Mouse (Mus musculus): Measurements from ENCODE around the gene 4933428G20Rik.

Gene 4933428G20Rik

GRCm38 (mm10) chr11:97505784-97506183, 5.6 kb upstream of the 4933428G20Rik start:
- DNase-seq (ENCODE audit: low read depth): no peak

DNA sequence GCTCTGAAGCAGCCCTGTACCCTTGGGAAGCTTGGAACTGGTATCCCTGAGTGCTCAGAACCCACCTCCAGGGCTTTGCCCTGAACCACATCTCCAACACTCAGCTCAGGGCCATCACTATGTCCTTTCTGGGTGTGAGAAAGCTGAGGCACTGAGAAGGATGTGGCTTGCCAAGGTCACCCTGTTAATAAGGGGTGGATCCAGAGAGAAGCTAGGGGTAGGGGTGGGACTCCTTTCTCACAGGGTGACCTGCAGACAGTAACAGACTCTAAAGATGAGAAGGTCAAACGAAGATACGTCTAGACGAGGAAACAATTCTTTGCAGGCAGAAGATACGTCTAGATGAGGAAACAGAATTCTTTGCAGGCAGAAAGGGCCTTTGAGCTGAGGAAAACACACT, 2.7 kb upstream of the 4933428G20Rik start:
- DNase-seq (ENCODE audit: low read depth): no peak

DNA sequence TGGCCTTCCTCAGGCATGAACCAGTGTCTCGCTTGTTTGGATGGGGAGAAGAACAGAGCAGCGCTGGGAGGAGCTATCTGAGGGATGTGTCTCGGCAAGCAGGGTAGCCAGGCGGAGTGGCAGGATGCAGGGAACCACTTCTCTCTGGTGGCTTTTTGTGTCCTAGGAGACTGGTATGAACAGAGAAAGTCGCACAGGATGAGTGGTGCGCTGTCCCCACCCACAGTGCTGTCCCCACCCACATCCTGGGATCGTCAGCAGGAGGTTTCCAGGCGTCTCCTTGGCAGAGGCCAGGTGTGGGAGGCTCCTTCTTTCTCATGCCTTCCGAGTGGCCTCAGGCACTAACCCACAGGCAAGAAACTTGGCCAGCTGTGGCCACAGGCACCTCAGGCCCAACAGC, 2.2 kb upstream of the 4933428G20Rik start:
- DNase-seq (ENCODE audit: low read depth): no peak

DNA sequence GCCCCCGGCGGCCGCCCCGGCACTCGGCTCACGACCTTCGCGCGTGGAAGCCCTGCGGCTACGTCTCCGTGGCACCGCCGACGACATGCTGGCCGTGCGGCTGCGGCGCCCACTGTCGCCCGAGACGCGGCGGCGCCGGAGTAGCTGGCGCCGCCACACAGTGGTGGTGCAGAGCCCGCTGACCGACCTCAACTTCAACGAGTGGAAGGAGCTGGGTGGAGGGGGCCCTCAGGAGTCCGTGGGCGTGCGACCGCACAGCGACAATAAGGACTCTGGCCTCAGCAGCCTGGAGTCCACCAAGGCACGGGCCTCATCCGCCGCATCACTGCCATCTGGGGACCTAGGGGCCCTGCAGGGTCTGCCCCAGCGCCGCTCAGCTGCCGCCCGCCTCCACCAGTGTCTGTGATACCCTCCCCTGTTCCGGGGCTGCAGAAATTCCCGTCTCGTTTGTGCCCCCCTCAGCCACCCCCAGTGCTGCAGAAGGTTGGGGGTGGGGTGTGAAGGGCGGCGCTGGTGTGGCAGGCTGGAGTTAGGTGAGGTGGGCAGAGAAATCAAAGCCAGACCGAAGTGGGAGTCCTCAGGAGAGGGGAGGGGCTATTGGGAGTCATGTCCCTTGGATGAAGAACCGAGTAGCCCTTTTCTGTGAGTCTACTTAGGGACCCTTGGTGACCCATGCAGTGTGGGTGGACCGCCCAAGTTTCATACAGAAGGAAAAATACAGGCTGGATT, 744 bp upstream of the 4933428G20Rik start:
- no peak for DNase-seq (ENCODE audit: low read depth)

GRCm38 (mm10) chr11:97497543-97497942, 2.6 kb downstream of the 4933428G20Rik start:
- DNase-seq (ENCODE audit: low read depth): no peak

GRCm38 (mm10) chr11:97492836-97493235, 7.3 kb downstream of the 4933428G20Rik start:
- no peak for DNase-seq (ENCODE audit: low read depth)

DNA sequence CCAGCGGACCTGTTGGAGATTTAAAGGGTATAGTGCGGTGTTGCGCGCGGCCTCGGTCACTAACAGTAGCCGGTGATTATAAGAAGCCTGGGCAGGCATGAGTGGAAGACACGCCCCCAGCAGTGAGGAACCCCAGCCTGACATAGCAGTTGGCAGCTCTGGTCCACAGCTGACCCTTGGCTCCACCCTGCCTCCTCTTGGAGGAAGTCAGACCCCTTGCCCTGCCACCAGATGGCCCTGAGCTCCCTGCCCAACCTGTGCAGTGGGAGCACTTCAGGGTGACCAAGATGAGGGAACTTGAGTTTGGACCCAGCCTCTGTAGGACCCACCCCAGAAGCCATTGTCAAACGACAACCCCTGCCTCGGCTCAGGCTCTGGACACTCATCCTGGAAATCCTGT, 8.5 kb downstream of the 4933428G20Rik start:
- no peak for DNase-seq (ENCODE audit: low read depth)

GRCm38 (mm10) chr11:97489589-97490324, 10.4 kb downstream of the 4933428G20Rik start:
- DNase-seq (ENCODE audit: low read depth): peak; percentile 87

DNA sequence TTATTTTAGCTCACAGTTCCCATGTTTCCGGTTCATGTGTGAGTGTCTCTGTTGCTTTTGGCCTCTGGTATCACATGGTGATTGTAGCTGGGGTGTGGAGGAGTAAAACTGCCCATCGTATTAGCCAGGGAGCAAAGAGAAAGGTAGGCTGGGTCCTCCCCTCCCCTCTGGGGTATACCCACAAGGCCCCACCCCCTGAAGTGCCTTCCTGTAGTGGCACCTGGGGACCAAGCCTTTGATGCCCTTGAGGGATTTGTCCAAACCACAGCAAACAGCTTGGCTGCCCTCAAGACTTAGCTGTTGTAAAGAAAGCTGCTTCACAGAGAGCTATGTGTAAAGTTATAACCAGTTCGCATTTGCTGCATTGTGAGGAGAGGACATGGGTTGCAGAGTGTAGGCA, 12.5 kb downstream of the 4933428G20Rik start:
- no peak for DNase-seq (ENCODE audit: low read depth)

DNA sequence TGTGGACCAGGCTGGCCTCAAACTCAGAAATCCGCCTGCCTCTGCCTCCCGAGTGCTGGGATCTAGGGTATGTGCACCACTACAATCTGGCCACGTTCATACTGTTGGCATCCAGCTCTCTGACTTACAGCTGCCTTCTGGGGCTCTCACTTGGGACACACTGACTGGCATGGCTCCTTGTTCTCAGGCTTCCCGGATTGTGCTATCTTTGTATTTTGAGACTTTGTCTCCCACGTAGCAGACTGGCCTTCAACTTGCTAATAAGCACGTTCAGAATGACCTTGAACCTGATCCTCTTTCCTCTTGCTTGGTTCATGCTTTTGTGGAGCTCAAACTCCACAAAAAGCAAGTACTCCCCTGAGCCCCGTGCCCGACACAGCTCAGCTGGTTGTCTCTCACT, 14.5 kb downstream of the 4933428G20Rik start:
- DNase-seq (ENCODE audit: low read depth): no peak

DNA sequence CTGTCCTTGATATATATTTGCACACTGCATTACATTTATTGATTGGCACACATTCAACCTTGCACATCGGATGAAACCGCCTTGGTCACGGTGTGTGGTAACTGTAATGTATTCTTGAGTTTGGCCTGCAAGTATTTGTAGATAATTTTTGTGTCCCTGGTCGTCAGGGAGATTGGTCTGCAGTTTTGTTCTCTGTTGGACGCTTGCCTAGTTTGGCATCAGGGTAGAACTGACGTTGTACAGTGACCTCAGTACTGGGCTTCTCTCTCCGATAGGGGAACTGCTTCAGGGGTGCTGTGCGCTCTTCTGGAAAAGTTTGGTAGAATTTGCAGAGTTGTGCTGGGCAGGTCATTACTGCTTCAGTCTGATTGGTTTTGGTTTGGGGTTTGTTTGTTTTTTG, 20.3 kb downstream of the 4933428G20Rik start:
- DNase-seq (ENCODE audit: low read depth): no peak

DNA sequence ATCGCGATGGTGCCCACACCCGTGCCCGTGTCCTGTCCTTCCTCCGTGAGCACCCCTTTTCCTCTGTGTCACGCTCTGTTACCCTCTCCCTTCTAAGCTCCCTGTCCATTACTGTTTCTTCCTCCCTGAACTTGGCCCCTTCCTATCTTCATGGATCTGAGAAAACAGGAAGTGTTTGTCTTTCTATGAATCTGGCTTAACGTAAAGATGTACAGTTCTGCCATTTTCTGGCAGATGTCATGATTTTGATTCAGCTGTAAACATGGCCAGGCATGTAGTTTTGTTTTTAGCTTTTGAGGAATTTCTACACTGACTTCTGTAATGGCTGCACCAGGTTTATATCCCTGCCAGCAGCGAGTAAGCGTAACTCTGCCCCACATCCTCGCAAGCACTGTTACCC, 21.1 kb downstream of the 4933428G20Rik start:
- no peak for DNase-seq (ENCODE audit: low read depth)

- DNase-seq (ENCODE audit: low read depth): no peak
Observed at GRCm38 (mm10) chr11:97478345-97478744, 21.8 kb downstream of the 4933428G20Rik start.

DNA sequence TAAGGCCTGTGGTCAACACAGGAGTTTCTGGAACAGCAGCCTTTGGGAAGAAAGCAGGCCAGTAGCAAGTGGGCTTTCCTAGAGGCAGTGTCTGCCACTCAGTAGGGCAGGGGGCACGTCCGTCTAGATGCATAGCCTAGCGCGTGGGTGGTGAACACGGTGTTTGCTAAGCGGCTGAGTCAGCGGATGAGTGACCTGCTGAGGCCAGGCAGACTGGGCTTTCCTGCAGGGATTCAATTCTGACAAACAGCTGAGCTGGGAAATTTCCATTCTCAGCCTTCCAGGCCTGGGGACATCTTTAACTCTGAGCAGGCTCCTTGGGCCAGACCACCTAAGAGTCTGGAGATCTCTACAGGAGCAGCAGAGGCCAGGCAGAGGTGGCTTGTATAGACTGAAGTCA, 22.7 kb downstream of the 4933428G20Rik start:
- no peak for DNase-seq (ENCODE audit: low read depth)

GRCm38 (mm10) chr11:97476334-97477095, 23.6 kb downstream of the 4933428G20Rik start:
- peak; percentile 77 for DNase-seq (ENCODE audit: low read depth)

GRCm38 (mm10) chr11:97471276-97471675, 28.9 kb downstream of the 4933428G20Rik start:
- DNase-seq (ENCODE audit: low read depth): no peak

- no peak for DNase-seq (ENCODE audit: low read depth)
Observed at GRCm38 (mm10) chr11:97469828-97470227, 30.3 kb downstream of the 4933428G20Rik start.

GRCm38 (mm10) chr11:97468639-97469287, 31.4 kb downstream of the 4933428G20Rik start:
- peak; percentile 88 for DNase-seq (ENCODE audit: low read depth)

- DNase-seq (ENCODE audit: low read depth): no peak
Observed at GRCm38 (mm10) chr11:97466444-97467160, 33.5 kb downstream of the 4933428G20Rik start.

GRCm38 (mm10) chr11:97465957-97466356, 34.2 kb downstream of the 4933428G20Rik start:
- no peak for DNase-seq (ENCODE audit: low read depth)

- DNase-seq (ENCODE audit: low read depth): no peak
Observed at GRCm38 (mm10) chr11:97463991-97464390, 36.1 kb downstream of the 4933428G20Rik start.

DNA sequence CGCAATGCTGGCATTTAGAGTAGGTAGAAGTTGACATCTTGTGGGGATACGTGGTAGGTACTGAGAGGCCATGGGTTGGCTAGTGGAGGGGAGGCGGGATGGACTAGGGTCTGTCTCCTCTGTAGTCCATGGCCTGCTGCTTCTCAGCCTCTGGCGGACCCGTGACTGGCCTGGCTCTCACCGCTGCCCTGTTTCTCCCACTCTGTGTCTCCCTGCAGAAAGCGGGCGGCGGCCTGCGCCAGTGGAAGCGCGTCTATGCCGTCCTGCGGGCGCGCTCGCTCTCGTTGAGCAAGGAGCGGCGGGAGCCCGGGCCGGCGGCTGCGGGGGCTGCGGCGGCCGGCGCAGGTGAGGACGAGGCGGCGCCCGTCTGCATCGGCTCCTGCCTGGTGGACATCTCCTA, 37.0 kb downstream of the 4933428G20Rik start:
- no peak for DNase-seq (ENCODE audit: low read depth)
